Mouse (Mus musculus) liver, embryonic 16.5 days (tissue): ENCODE measurements around the gene Tmem132c. TPM values are rescaled to one million over a fixed set of nuclear protein-coding genes. Genes with fewer than 3 reads are reported as not detected.

Source experiments
- ATAC-seq: fragments of 200-750 bp; cut with Nextera tagmentation; 2 replicates; pipeline ENCODE4 v1.8.0; 2017; ENCODE audit warnings: low read depth, mild to moderate bottlenecking, moderate number of reproducible peaks, moderate library complexity
- H3K27ac ChIP-seq: fragments of 300-500 bp; sonication (generic); 2 replicates; pipeline ENCODE4 v1.5.1; 2014; ENCODE audit warnings: mild to moderate bottlenecking, low read length
- H3K27me3 ChIP-seq: fragments of 300-500 bp; sonication (generic); 2 replicates; pipeline ENCODE4 v1.6.1; 2014; ENCODE audit warnings: low read depth, low read length, mixed read lengths; ENCODE audit not compliant: control insufficient read depth, insufficient read depth
- H3K36me3 ChIP-seq: fragments of 300-500 bp; sonication (generic); 2 replicates; pipeline ENCODE4 v1.6.1; 2014; ENCODE audit warnings: mild to moderate bottlenecking; ENCODE audit not compliant: control insufficient read depth, insufficient read depth
- H3K4me1 ChIP-seq: fragments of 300-500 bp; sonication (generic); 2 replicates; pipeline ENCODE4 v1.6.1; 2014; ENCODE audit warnings: low read depth, low read length, mixed read lengths; ENCODE audit not compliant: control insufficient read depth
- H3K4me2 ChIP-seq: fragments of 300-500 bp; sonication (generic); 2 replicates; pipeline ENCODE4 v1.6.1; 2014; ENCODE audit warnings: low read depth, low read length, mixed read lengths
- H3K4me3 ChIP-seq: fragments of 300-500 bp; sonication (generic); 2 replicates; pipeline ENCODE4 v1.5.1; 2014; ENCODE audit warnings: low read depth, mild to moderate bottlenecking, low read length
- H3K9ac ChIP-seq: fragments of 300-500 bp; sonication (generic); 2 replicates; pipeline ENCODE4 v1.6.1; 2014; ENCODE audit warnings: low read depth, low read length
- H3K9me3 ChIP-seq: fragments of 300-500 bp; sonication (generic); replicated peaks from 2 replicates; pipeline ENCODE4 v1.6.1; 2016; ENCODE audit warnings: low read length; ENCODE audit not compliant: control insufficient read depth
- WGBS: fragments of 180-500 bp; shearing (Covaris S2); extraction: QIAGEN DNeasy Blood & Tissue Kit; methylation state at CpG from one replicate; pipeline ENCODE4 v1.1.7; 2014; ENCODE audit not compliant: insufficient replicate concordance; 5-methylcytosine and 5-hydroxymethylcytosine counted together
- polyA plus RNA-seq: library from polyadenylated mRNA; unstranded; fragments of >200 nt; fragmentation: Nextera tagmentation; extraction: Ambion mirVana; gene quantifications from 2 replicates; pipeline ENCODE4 v1.2.1, GENCODE M21; 2015

The Tmem132c gene
- polyA plus RNA-seq, 1 experiment from 2014 or later = 0.06 TPM

DNA sequence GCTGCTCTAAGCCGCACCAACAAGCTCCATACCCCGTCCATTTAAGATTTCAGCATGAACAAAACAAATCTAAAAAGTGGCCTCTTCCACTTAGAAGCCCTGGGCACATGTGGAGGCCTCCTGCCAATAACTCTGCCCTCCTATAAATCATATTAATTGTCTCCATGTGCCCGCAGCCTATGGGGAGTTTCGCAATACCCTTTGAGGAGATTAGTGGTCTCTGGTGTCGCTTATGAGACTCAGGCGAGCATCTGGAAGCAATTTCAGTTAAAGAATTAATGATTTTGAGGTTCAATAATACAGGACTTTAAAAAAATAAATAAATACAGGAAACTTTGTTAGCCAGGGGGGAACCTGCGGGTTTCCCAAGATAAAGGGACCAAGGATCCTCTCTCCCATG, 1.9 kb upstream of the Tmem132c start:
- no peak overlapping the region for H3K4me2 ChIP-seq
- no peak overlapping the region for H3K27ac ChIP-seq
- 36% methylated on average over 7 of the region's 7 CpGs for WGBS
- peaks cover 44% of the 10 kb centered on the region for H3K27me3 ChIP-seq
- no peaks in the 10 kb centered on the region for H3K9me3 ChIP-seq
- H3K4me3 ChIP-seq = no peak overlapping the region
- H3K9ac ChIP-seq = no peak overlapping the region
- no peaks in the 10 kb centered on the region for H3K36me3 ChIP-seq
- no peaks in the 10 kb centered on the region for H3K4me1 ChIP-seq
- ATAC-seq = no peak

DNA sequence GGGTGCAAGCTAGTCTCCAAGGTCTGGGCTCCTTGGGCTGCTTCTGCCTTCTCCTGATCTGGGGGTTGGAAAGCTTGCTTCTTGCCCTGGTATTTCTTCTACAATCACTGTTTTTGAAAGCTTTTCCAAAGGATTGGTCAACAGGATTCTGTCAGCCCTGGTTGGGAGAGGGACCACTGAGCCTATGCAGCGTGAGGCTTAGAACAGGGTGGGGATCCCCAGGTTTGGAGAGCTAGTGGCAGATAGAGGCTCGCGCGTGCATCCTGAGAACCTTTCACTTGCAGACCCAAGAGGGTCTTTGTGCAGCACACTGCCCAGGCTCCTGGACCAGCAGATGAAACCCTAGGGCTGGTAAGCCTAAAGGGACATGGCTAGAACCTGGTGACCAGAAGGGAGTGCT, 962 bp upstream of the Tmem132c start:
- no peak overlapping the region for H3K4me2 ChIP-seq
- H3K4me1 ChIP-seq = no peaks in the 10 kb centered on the region
- H3K9ac ChIP-seq = no peak overlapping the region
- ATAC-seq = no peak
- H3K9me3 ChIP-seq = no peaks in the 10 kb centered on the region
- no peak overlapping the region for H3K4me3 ChIP-seq
- H3K27me3 ChIP-seq = peaks cover 44% of the 10 kb centered on the region
- H3K27ac ChIP-seq = no peak overlapping the region
- H3K36me3 ChIP-seq = no peaks in the 10 kb centered on the region
- 15% methylated on average over 4 of the region's 4 CpGs for WGBS

- ATAC-seq = no peak
- peak overlapping the region; percentile 8 for H3K4me2 ChIP-seq
- H3K9ac ChIP-seq = no peak overlapping the region
- no peaks in the 10 kb centered on the region for H3K4me1 ChIP-seq
- H3K4me3 ChIP-seq = peak overlapping the region; percentile 2; the same call in 1 of the 2 replicates
- H3K36me3 ChIP-seq = no peaks in the 10 kb centered on the region
- peaks cover 44% of the 10 kb centered on the region for H3K27me3 ChIP-seq
- H3K27ac ChIP-seq = no peak overlapping the region
- 2% methylated on average over 70 of the region's 73 CpGs for whole genome bisulfite sequencing
- H3K9me3 ChIP-seq = no peaks in the 10 kb centered on the region
Observed at GRCm38 (mm10) chr5:127241925-127242762, 536 bp downstream of the Tmem132c start.

DNA sequence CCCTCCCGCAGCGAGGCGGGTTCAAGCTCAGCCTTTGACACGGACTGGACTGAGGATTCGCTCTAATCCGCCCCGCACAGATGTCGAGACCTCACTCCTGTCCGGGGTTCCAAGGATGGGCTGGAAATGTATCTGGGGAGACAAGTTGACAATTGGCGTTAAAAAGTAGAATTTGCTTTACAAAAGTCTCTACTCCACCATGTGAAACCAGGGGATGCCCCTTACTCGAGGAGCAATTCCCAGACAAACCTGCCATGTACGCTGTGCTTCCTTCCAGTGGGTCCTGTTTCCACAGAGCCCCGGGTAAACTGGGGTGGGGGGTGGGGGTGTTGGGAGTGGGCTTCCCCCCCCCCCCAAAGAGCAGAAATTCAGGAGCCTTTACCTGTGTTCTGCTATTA, 1.2 kb downstream of the Tmem132c start:
- H3K27me3 ChIP-seq = peaks cover 44% of the 10 kb centered on the region
- no peak for ATAC-seq

DNA sequence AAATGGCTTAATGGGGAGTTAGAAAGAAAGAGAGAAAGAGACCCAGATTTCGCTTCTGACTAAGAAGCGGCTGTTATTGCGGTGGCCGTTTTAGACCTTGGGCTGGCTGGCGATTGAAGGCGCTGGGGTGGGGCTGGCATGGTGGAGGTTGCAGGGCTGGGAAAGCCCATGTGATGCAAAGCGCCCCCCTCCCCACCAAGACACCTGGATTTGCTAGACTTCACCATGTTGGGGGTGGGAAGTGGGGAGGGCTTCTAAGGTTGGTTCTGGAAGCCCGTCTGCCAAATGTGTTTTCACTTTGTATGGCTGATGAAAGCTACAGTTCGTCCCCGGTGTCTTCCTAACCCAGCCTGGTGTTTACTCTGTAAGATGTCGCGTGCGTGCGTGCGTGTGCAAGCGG, 1.6 kb downstream of the Tmem132c start:
- Histone ChIP-seq H3K27me3 (peaks cover 44% of the 10 kb centered on the region), H3K9ac (no peak overlapping the region), H3K9me3 (no peaks in the 10 kb centered on the region), H3K4me3 (peak overlapping the region; percentile 1; the same call in 1 of the 2 replicates), H3K36me3 (no peaks in the 10 kb centered on the region), H3K27ac (no peak overlapping the region), H3K4me2 (no peak overlapping the region), H3K4me1 (no peaks in the 10 kb centered on the region)
- WGBS = 2% methylated on average over 16 of the region's 16 CpGs
- no peak for ATAC-seq

More for the DNA sequence above, 1.2 kb downstream of the Tmem132c start:
- no peak overlapping the region for H3K4me2 ChIP-seq
- H3K9ac ChIP-seq = no peak overlapping the region
- H3K4me3 ChIP-seq = no peak overlapping the region
- H3K36me3 ChIP-seq = no peaks in the 10 kb centered on the region
- no peak overlapping the region for H3K27ac ChIP-seq
- WGBS = 2% methylated on average over 13 of the region's 13 CpGs
- no peaks in the 10 kb centered on the region for H3K9me3 ChIP-seq
- H3K4me1 ChIP-seq = no peaks in the 10 kb centered on the region

GRCm38 (mm10) chr5:127243611-127244010, 2.0 kb downstream of the Tmem132c start:
- Histone ChIP-seq H3K9ac (no peak overlapping the region), H3K9me3 (no peaks in the 10 kb centered on the region), H3K27me3 (peaks cover 44% of the 10 kb centered on the region), H3K36me3 (no peaks in the 10 kb centered on the region), H3K4me2 (no peak overlapping the region), H3K27ac (no peak overlapping the region), H3K4me3 (no peak overlapping the region), H3K4me1 (no peaks in the 10 kb centered on the region)
- ATAC-seq = no peak
- 8% methylated on average over 13 of the region's 13 CpGs for WGBS

- Histone ChIP-seq H3K9me3 (no peaks in the 10 kb centered on the region), H3K4me1 (no peaks in the 10 kb centered on the region), H3K9ac (no peak overlapping the region), H3K27me3 (no peaks in the 10 kb centered on the region), H3K4me2 (no peak overlapping the region), H3K36me3 (no peaks in the 10 kb centered on the region), H3K4me3 (no peak overlapping the region), H3K27ac (no peak overlapping the region)
- WGBS = 42% methylated on average over 2 of the region's 2 CpGs
- no peak for ATAC-seq
Observed at GRCm38 (mm10) chr5:127253263-127253662, 11.7 kb downstream of the Tmem132c start.

- 57% methylated on average over 11 of the region's 11 CpGs for WGBS
- Histone ChIP-seq H3K9ac (no peak overlapping the region), H3K4me2 (no peak overlapping the region), H3K9me3 (no peaks in the 10 kb centered on the region), H3K27me3 (no peaks in the 10 kb centered on the region), H3K27ac (no peak overlapping the region), H3K4me1 (no peaks in the 10 kb centered on the region), H3K4me3 (no peak overlapping the region), H3K36me3 (no peaks in the 10 kb centered on the region)
- ATAC-seq = no peak
Observed at GRCm38 (mm10) chr5:127256947-127257610, 15.5 kb downstream of the Tmem132c start.

- H3K36me3 ChIP-seq = no peaks in the 10 kb centered on the region
- ATAC-seq = no peak
- H3K9ac ChIP-seq = no peak overlapping the region
- H3K4me2 ChIP-seq = no peak overlapping the region
- no peaks in the 10 kb centered on the region for H3K9me3 ChIP-seq
- H3K4me1 ChIP-seq = no peaks in the 10 kb centered on the region
- no peak overlapping the region for H3K27ac ChIP-seq
- no peak overlapping the region for H3K4me3 ChIP-seq
- WGBS = 56% methylated on average over 5 of the region's 5 CpGs
- H3K27me3 ChIP-seq = no peaks in the 10 kb centered on the region
Observed at GRCm38 (mm10) chr5:127262136-127262535, 20.5 kb downstream of the Tmem132c start.
